Mouse (Mus musculus): ENCODE data around the gene Zbtb20. TPM values are rescaled to one million over a fixed set of nuclear protein-coding genes. Genes with fewer than 3 reads are reported as not detected.

Gene Zbtb20
- total RNA-seq, 1 experiment from 2014 or later, result 147 TPM

DNA sequence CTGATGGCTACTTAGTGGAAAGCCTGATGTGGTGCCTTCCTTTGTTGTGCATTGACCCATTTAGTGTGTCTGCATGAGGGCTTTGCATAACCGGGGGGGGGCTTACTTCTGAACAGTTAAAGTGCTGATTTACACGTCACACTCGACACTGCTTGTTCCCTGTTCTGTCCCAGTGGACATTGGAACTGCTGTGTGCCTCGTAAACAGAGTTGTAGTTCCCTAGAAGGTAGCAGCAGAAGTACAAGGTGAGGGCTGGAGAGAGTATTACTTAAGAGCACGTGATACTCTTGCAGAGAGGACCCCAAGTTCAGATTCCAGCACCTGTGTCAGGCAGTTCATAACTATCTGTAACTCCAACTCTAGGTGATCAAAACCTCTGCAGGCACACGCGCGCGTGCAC is 648.5 kb downstream of the Zbtb20 start:
- no peak for DNase-seq

- no peak for DNase-seq
These were observed 649.9 kb downstream of the Zbtb20 start for GRCm38 (mm10) chr16:43525624-43526023.

DNA sequence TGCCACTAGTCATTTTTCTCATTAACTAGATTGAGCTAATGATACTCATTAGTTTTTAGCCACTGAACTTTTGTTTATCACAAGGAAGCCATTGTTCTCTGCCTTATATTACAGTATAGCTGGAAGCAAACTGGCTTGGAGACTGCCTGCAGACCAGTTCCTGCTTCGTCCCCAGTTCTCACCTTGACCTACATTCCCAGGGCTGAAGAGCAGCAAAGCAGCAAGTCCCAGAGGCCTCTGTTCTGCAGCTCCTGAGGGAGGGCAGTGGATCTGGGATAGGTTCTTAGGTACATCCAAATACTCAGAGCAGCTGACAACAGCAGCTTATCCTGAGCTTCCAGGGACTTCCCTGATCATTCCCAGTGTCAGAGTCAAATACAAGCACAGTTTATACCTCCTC is 652.6 kb downstream of the Zbtb20 start:
- DNase-seq, result no peak

DNA sequence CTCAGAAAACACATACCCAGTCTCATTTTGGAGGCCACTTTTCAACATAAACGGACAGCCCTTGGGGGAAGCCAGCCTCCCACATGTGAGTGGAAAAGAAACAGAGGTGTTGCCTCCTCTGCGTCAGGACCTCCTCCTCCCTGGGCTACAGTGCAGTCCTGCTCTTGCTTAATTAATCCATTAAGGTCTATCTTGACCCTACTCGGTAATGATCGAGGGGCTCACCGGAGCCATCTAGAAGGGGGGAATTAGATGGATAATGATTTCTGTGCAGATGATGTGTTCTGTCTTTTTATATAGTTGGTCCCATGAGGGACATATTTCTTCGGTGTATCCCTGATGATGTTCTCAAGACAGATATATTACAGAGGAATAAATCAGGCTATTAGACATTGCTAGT is 655.6 kb downstream of the Zbtb20 start:
- DNase-seq, result no peak

DNA sequence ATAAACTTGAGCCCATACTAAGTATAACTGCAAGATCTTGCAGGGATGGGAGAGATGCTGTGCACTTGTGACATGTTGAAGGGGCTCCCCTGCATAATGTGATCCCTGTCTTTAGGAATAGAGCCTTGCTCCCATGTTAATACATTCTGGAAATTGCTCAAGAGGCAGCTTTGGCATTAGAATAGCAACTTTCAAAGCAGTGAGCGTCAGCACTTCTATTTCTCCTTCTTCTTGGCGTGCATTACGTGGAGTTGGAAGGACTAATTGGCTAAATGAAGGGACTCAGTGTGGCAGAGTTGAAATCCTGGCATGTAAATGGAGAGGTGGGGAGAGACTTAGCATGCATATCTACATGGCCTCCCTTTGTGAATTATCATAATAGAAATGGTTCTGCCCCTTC is 658.4 kb downstream of the Zbtb20 start:
- no peak for DNase-seq

DNA sequence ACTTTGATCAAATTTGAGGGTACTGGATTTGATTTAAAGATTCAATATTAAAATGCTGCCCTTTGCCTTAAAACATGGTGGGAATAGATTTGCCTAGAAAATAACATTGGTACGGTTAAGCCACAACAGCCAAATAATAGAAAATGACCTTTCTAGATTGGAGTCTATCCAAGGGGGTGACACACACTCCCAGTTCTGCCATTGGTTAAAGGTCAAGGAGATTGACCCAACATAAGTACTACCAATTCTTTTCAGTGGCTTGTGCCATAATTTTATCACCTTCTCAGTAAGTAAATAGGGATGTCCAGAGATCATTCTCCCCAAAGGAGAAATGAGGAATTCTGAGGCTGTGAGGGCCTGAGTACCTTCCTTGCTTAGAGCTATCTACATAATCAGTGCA is 660.2 kb downstream of the Zbtb20 start:
- DNase-seq, result no peak

GRCm38 (mm10) chr16:43537163-43537562 is 661.5 kb downstream of the Zbtb20 start:
- no peak for DNase-seq

- no peak for DNase-seq
These were observed 664.0 kb downstream of the Zbtb20 start for GRCm38 (mm10) chr16:43539659-43540096.

GRCm38 (mm10) chr16:43540108-43540507 is 664.4 kb downstream of the Zbtb20 start:
- DNase-seq, result peak; percentile 38

GRCm38 (mm10) chr16:43540546-43541167 is 665.0 kb downstream of the Zbtb20 start:
- DNase-seq, result no peak

GRCm38 (mm10) chr16:43545261-43545660 is 669.6 kb downstream of the Zbtb20 start:
- no peak for DNase-seq

DNA sequence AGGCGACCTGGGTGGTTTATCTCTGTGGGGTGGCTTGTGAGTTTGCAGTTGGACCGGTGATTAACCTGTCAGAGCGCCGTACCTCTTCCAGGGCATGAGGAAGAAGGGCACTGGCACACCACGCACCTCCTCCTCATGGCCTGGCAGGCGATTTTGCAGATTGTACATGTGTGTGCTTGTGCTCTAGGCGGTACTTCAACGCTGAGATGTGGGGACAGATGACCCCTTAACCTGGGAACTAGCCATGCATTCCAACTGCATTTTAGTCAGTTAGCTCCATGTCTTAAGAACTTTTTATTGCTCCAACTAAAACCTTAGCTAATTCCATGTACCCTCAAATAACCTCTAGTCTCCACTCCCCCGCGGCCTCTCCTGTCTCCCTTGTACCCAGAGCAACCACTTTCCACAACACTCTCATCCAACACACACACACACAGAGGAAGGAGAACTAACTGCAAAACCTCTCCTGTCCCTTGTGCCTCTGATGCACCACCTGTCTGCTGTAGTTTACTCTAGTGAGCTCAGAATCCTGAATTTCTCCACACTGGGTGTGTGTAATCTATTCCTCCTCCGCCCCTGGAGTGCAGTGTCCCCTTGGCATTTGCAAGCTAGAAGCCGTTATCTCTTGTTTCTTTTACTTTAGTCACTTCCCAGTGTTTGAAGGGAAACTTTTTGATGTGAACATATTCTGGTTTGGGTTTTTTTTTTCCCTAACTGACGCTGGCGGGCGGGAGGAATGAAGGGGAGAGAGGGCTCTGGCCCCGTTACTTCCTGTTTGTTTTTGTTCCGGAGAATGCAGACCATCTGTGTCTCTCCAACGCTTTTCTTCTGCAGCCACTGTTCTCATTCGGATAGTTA is 671.9 kb downstream of the Zbtb20 start:
- DNase-seq, result peak; percentile 66

- DNase-seq, result peak; percentile 60
These were observed 673.1 kb downstream of the Zbtb20 start for GRCm38 (mm10) chr16:43548774-43549173.

GRCm38 (mm10) chr16:43549425-43550089 is 673.9 kb downstream of the Zbtb20 start:
- DNase-seq, result peak; percentile 62

GRCm38 (mm10) chr16:43552443-43552842 is 676.8 kb downstream of the Zbtb20 start:
- no peak for DNase-seq

DNA sequence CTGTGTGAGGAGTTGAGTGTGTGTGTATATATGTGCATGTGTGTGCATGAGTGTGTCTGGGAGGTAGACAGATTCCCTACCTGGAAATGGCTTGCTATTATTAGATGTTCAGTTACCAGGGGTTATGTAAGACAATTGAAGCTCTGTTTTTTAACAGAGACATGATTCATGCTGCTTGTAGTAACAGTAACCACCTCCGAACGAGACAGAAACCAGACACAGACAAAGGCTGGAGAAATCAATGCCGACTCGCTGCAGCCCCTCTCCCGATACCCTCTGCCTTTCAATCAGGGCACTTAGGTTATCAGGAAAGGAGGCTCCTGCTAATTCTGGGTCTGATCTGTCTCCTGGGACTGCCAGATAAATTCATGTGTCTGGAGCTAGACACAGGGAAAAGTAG is 681.7 kb downstream of the Zbtb20 start:
- no peak for DNase-seq

- no peak for DNase-seq
These were observed 685.6 kb downstream of the Zbtb20 start for GRCm38 (mm10) chr16:43561330-43561729.

DNA sequence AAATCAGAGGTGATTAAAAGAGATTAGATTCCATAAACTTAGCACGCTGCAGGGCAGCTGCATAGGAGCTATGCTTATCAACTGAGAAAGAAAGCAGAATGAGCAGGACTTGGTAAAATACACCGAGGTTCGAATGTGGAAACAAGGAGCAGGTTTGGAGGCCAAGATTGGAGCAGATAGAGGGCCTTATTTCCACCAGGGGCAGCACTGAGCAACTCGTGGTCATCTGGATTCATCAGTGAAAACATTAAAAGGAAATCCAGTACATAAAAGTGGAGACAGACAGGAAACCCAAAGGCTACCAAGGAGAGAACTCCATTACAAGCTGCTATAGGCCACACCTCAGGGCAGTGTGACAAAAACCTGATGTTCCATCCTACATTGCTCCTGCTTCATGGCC is 686.3 kb downstream of the Zbtb20 start:
- DNase-seq, result no peak

GRCm38 (mm10) chr16:43565872-43566271 is 690.2 kb downstream of the Zbtb20 start:
- no peak for DNase-seq

GRCm38 (mm10) chr16:43566511-43566910 is 690.8 kb downstream of the Zbtb20 start:
- DNase-seq, result no peak

GRCm38 (mm10) chr16:43571376-43572081 is 695.8 kb downstream of the Zbtb20 start:
- DNase-seq, result no peak

- no peak for DNase-seq
These were observed 696.5 kb downstream of the Zbtb20 start for GRCm38 (mm10) chr16:43572171-43572570.

GRCm38 (mm10) chr16:43572766-43573165 is 697.1 kb downstream of the Zbtb20 start:
- DNase-seq, result no peak
